Mouse (Mus musculus) retina, adult 2 months (tissue): ENCODE measurements around the gene Scai.
"Not testable (repeated sequence)": the region's sequence is repeated elsewhere in the genome, so short reads cannot be mapped to it uniquely, and the experiment has no call there.

ENCODE experiments used
- DNase-seq: peaks from one replicate; pipeline ENCODE4 v3.0.0-alpha.2; 2012; ENCODE audit warnings: low read depth, low spot score

Scai gene

DNA sequence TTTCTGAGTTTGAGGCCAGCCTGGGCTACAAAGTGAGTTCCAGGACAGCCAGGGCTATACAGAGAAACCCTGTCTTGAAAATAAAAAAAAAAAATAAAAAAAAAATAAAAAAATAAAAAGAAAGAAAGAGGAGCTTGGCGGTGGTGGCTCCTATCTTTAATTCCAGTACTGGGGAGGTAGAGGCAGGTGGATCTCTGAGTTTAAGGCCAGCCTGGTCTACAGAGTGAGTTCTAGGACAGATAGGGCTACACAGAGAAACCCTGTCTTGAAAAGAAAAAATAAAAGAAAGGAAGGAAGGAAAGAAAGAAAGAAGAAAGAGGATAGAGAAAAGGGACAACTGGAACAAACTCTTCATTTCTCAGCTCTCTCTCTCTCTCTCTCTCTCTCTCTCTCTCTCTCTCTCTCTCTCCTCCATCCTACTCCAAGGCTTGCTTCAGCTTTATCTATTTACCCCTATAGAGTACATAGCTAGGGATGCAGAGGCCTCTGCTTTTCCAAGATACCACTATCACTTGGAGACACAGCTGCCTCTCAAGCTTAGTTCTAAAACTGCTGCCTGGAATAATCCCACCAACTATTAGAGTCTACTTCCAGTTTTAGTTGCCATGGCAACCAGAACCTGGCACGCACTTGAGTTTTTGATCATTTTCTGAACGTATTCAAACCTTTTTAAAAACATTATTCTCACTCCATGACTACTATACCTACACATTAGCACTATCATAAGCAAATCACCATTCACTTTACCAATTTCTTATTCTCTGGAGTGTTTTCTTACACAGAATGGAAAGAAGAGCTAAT is 60.8 kb downstream of the Scai start:
- DNase-seq = no peak

- no peak for DNase-seq
Observed at GRCm38 (mm10) chr2:39124167-39124566, 66.4 kb downstream of the Scai start.

DNA sequence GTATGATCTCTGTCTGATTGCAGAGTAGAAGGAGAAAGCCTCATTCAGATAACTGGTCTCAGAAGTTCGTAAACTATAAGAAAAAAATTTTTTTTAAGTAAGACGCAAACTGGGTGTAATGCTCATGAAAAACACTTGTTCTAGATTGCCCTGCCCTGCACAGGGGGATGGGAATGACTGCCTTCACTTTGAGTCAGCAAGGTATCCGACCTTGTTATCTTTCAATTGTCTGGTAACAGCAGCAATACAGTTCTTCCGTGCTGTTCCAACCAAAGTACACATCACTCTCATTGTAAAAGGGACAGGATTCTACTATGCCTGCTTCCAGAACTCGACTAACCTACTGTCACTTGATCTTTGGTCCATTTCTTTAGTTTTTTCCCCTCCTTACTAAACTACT is 69.4 kb downstream of the Scai start:
- DNase-seq = no peak

DNA sequence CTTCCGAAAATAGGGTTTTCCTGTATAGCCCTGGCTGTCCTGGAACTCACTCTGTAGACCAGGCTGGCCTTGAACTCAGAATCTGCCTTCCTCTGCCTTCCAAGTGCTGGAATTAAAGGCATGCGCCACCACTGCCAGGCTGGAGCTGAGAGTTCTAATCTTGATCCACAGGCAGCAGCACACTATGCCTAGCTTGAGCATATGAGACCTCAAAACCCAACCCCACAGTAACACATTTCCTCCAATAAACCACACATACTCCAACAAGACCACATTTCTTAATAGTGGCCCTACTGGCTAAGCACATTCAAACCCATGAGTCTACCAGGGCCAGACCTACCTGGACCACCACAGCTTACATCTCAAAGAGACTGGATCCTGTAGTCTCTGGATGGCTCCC is 74.0 kb downstream of the Scai start:
- DNase-seq = no peak

DNA sequence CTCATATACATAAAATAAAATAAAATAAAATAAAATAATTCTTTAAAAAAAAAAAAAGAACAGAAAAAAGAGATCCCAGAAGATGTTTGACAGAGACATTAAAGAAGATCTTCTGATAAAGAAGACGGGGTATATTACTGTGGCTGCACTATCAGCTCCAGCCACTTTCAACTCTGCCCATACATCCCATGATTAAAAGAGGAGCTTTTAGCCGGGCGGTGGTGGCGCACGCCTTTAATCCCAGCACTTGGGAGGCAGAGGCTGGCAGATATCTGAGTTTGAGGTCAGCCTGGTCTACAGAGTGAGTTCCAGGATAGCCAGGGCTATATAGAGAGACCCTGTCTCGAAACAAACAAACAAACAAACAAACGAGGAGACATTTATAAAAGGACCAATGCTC is 76.4 kb downstream of the Scai start:
- DNase-seq = no peak

DNA sequence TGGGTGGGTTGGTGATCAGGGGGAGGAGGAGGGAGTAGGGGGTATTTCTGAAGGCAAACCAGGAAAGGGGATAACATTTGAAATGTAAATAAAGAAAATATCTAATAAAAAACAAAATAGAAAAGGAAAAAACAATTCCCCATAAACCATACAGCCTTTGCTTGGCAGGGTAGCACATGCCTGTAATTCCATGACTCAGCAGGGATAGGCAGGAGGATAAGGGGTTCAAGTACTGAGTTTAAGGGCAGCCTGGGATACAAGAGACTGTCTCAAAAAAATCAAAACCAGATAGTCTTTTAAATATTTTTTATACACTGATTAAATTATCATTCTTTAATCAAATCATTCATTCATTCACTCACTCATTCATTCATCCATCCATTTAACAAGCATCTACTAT is 80.0 kb downstream of the Scai start:
- DNase-seq = no peak

GRCm38 (mm10) chr2:39109712-39110111 is 80.8 kb downstream of the Scai start:
- DNase-seq = not testable (repeated sequence)

- DNase-seq = not testable (repeated sequence)
Observed at GRCm38 (mm10) chr2:39099951-39100350, 90.6 kb downstream of the Scai start.

DNA sequence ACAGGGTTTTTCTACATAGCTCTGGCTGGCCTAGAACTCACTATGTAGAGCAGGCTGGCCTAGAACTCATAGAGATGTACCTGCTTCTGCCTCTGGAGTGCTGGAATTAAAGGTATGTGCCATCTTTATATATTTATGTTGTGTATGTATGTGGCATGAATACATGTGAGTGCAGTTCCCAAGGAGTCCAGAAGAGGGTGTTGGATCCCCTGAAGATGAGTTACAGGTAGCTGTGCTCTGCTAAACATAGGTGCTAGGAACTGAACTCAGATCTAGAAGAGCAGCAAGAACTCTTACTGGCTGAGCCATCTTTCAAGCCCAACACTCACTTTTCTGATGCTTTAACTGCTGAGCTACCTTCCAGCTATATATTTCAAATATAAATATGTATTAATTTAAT is 92.5 kb downstream of the Scai start:
- no peak for DNase-seq

- no peak for DNase-seq
Observed at GRCm38 (mm10) chr2:39091966-39092365, 98.6 kb downstream of the Scai start.

DNA sequence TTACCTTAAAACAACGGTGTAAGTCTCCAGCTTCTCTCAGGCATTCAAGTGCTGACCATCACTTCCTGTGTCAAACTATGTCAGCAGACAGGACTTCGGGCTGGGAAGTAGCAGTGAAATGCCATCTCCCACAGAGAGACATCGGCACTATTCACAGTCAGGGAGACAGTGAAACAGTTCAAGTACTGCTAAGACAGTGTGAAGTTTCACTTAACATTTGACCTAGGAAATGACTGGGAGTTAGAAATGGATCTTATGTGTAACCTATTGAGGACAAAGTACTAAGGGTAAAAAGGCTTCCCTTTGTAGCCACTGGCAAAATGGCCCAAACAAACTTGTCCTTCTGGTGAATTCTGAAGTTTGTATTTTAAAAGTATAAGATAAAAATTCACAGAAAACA is 107.8 kb downstream of the Scai start:
- no peak for DNase-seq

DNA sequence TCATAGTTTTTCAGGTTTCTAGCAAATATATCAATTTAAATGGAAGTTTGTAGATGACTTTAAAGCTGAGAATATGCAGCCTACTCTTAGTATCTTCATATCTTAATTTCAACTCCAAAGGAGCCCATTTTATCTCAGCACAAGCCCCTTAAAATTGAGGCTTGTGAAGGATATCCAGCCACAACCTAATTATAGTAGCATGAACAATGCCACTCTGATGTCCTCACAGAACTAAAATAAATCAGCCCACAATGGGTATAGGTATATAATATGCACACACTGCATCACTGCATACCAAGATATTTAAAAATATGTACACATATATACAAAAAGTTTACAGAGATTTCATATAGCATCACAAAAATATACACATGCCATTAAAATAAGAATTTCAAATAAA is 119.9 kb downstream of the Scai start:
- DNase-seq = no peak

DNA sequence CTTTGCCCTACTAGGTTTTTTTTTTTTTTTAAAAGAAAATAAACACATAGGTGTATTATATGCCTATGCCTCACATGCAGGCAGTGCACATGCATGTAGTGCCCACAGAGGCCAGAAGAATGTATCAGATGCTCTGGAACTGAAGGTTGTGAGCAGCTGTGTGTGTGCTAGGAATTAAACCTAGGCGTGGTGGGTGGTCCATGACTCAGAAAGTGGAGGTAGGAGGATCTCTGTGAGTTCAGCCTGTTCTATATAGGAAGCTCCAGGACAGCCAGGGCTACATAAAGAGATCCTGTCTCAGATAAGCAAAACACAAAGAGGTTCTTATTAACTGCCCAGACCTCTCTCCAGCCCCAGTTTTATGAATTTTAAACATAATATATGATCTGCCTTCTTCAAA is 121.4 kb downstream of the Scai start:
- no peak for DNase-seq

DNA sequence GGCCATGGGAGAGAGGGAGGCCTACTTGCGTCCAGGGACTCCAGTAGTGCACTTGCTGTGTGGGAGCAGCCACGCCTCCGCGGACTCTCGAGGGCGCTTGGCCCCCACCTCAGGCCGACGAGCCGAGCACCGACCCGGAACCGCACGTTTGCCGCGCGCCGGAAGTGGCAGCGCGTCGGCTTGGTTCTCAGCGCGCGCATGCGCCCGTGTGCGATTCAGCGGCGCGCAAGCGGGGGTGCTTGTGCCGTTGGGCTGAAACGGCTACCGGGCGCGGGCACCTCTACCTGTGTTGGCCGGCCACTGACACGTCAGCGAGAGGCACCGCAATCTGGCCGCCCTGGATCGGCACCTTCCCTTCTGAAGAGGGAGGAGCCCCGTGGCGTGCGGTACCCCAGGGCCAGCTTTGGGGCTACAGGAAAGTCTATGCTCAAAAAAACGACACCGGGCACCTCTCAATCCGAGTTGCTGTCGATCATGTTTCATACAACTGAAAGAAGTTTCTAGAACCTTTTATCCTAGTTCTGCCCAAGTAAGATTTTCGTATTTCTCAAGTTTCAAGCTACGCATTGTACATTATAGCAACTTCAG is 125.0 kb downstream of the Scai start, which contains the start of gene Golga1:
Gene Golga1 (minus strand): TSS at position 142 of the 588 bp plus-strand sequence.
- peak; percentile 82 for DNase-seq

DNA sequence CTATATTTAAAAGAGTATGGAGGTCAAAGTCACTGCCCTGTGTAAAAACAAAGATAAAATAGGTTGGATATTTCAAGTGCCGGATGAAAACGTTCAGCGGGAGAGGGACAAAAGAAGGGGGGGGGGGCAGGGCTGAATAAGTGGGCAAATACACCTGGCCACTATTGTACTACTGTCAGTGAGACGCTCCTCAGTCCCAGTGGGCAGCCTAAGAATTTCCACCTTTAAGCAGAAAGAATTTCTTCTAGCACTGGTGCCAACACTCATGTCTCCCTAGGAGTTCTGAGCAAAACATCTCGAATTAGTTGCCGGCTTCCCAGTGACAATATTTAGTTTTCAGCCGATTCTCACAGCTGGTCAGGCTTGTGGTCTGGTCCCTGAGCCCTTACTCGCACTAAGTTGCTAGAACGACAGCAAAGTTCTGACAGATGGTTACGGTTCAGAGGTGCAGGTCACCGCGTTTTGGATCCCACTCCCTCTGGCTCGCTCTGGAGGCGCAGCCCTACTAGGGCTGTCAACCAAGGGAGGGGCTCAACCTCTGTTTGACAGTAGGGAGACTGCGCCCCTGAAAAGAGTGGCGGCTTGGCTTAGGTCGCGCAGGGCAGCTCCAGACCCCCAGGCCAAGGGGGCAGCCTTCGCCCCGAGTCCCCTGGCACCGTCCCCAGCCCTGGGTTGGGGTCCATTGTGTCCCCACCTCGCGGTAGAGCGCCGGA is 125.7 kb downstream of the Scai start:
- DNase-seq = no peak

- DNase-seq = no peak
Observed at GRCm38 (mm10) chr2:39048515-39048914, 142.0 kb downstream of the Scai start.

DNA sequence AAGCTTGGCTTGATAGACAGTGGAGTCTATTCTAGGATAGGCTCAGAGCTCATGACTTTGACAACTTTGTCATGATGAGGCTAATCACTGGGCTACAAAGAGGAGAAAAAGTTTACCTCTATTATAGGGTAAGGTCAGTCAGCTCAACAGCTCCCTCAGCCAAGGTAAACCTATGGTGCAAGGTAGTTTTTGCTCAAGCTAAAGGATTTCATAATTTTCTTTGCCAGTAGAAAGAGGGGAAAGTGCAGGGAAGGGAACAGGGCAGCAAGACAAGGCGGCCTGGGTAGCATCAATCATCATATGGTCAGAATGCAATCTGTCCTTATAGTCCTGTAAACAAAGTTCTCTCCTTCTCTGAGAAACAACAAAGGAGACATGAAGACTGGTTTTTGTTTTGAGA is 150.3 kb downstream of the Scai start:
- DNase-seq = no peak

DNA sequence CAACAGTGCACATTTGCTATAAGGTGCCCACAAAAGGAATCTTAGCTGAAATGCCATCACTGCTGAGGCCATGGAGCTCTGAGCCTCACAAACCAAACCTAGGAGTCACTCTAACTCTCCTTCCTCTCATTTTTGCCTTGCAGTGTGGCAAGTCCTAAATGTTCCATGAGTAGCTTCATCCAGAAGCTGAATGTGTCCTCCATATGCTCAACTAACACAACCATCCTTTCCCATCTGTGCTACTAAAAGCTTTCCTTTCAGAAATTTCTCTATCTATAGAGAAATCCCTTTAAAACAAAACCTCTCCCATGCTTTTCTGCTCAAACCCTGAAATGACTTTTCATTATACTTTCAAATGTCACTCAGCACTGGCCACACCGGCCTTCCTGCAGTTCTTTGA is 158.9 kb downstream of the Scai start:
- DNase-seq = no peak

- DNase-seq = no peak
Observed at GRCm38 (mm10) chr2:39020004-39020403, 170.5 kb downstream of the Scai start.

DNA sequence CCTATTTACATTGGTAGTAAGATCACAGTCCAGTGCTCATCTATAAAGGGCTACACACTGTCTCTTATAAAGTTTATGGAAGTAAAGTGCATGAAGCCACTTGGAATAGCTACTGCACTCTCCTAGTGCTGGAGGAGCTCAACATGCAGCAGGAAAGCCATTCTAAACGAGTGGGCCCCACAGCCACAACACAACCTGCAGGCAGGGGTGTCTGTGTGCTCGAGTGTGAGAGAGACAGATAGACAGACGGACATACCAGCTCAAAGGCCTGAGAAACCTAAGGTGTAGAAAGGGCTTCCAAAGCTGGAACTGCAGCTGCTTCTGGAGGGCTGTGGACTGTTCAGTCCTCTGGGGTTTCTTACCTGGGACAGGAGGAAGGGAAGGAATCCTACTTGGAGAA is 174.0 kb downstream of the Scai start:
- DNase-seq = no peak
